Mouse (Mus musculus) spleen, adult 2 months (tissue): ENCODE measurements around the gene Tns1.

Experiments used
- CTCF ChIP-seq: fragments of 200-500 bp; IDR thresholded peaks from 2 replicates; pipeline ENCODE4 v1.5.1; 2011; ENCODE audit warnings: mild to moderate bottlenecking, inconsistent platforms; ENCODE audit not compliant: insufficient read depth, insufficient read length, insufficient replicate concordance; ENCODE audit errors: extremely low read depth
- POLR2A ChIP-seq: fragments of 200-500 bp; IDR thresholded peaks from 2 replicates; pipeline ENCODE4 v1.6.1; 2011; ENCODE audit warnings: low read depth, low read length, inconsistent platforms

- TF ChIP-seq POLR2A (no peak), CTCF (no peak)
Observed at GRCm38 (mm10) chr1:73935442-73936080, 188.7 kb downstream of the Tns1 start.
